Mouse (Mus musculus) frontal cortex, postnatal 25 days (tissue): ENCODE results near the gene Ucp2.

Experiments used
- DNase-seq, 2 experiments: peaks; one replicate each; pipeline ENCODE4 v3.0.0; 2022; ENCODE audit warnings: low spot score in 2 of 2

The Ucp2 gene

GRCm38 (mm10) chr7:100503076-100503475 is 9.9 kb downstream of the Ucp2 start:
- DNase-seq = no peak

GRCm38 (mm10) chr7:100504740-100505487 is 11.8 kb downstream of the Ucp2 start:
- no peak for DNase-seq

- no peak for DNase-seq
Observed at GRCm38 (mm10) chr7:100506494-100506893, 13.4 kb downstream of the Ucp2 start.

- no peak for DNase-seq
Observed at GRCm38 (mm10) chr7:100508670-100509069, 15.5 kb downstream of the Ucp2 start.

GRCm38 (mm10) chr7:100511602-100512001 is 18.5 kb downstream of the Ucp2 start:
- DNase-seq = no peak

- DNase-seq = no peak
Observed at GRCm38 (mm10) chr7:100514573-100514972, 21.4 kb downstream of the Ucp2 start, which contains the start of gene Dnajb13. Gene Dnajb13 (minus strand): TSS chr7:100514960.

- DNase-seq = no peak
Observed at GRCm38 (mm10) chr7:100520204-100520603, 27.1 kb downstream of the Ucp2 start.

- peak; percentile 54 to 77 for DNase-seq
Observed at GRCm38 (mm10) chr7:100520663-100521285, 27.6 kb downstream of the Ucp2 start.

GRCm38 (mm10) chr7:100522222-100522621 is 29.1 kb downstream of the Ucp2 start:
- no peak for DNase-seq

- no peak for DNase-seq
Observed at GRCm38 (mm10) chr7:100524669-100525068, 31.5 kb downstream of the Ucp2 start.

- no peak for DNase-seq
Observed at GRCm38 (mm10) chr7:100530766-100531165, 37.6 kb downstream of the Ucp2 start.

- no peak for DNase-seq
Observed at GRCm38 (mm10) chr7:100533503-100533902, 40.4 kb downstream of the Ucp2 start.

GRCm38 (mm10) chr7:100534216-100534615 is 41.1 kb downstream of the Ucp2 start:
- DNase-seq = no peak

- no peak for DNase-seq
Observed at GRCm38 (mm10) chr7:100535831-100536230, 42.7 kb downstream of the Ucp2 start.

GRCm38 (mm10) chr7:100536804-100537518 is 43.8 kb downstream of the Ucp2 start, which contains the start of gene Coa4:
Gene Coa4 (plus strand): TSS chr7:100537071.
- DNase-seq = peak; percentile 62 to 71

GRCm38 (mm10) chr7:100537519-100537902 is 44.4 kb downstream of the Ucp2 start:
- DNase-seq = no peak

- no peak for DNase-seq
Observed at GRCm38 (mm10) chr7:100539516-100539915, 46.4 kb downstream of the Ucp2 start.

GRCm38 (mm10) chr7:100544437-100544836 is 51.3 kb downstream of the Ucp2 start:
- no peak for DNase-seq

GRCm38 (mm10) chr7:100547631-100548030 is 54.5 kb downstream of the Ucp2 start:
- no peak for DNase-seq

GRCm38 (mm10) chr7:100549796-100550195 is 56.7 kb downstream of the Ucp2 start:
- no peak for DNase-seq

GRCm38 (mm10) chr7:100550338-100551007 is 57.3 kb downstream of the Ucp2 start:
- DNase-seq = no peak
